Mouse (Mus musculus) adrenal gland, adult 8-10 months (tissue): ENCODE results near the gene Nus1. TPM values are rescaled to one million over a fixed set of nuclear protein-coding genes. Genes with fewer than 3 reads are reported as not detected.

Experiments used
- DNase-seq: peaks from one replicate; pipeline ENCODE4 v3.0.0; 2022
- total RNA-seq, 4 experiments: library from RNA; stranded (reverse); gene quantifications; 2 replicates each; pipeline ENCODE4 v1.2.4; 2022

Gene Nus1
- total RNA-seq, result 10 to 100 TPM; 49.7 to 56.1 (median 52.5) TPM

DNA sequence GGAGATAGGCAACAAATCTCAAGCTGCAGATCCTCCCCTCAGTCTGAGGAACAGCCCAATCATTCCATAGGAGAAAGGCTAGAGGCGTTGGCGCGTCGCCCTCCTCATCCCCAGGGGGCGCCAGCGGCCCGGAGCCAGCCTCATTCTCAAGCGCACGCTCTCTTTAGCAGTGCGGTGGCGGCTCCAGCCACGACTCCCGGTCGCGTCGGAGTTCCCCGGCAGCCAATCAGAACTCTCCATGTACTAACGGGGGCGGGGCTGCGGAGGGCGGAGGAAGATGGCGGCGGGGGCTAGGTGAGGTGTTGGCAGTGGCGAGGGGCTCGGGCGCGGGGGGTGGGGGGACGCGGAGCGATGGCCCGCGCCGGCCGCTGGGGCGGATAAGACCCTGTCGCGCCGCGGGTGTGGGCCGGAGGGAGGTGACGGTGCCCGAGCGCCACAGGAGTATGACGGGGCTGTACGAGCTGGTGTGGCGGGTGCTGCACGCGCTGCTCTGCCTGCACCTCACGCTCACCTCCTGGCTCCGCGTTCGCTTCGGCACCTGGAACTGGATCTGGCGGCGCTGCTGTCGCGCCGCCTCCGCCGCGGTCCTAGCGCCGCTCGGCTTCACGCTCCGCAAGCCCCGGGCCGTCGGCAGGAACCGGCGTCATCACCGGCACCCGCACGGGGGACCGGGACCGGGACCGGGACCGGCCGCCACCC is at the start of gene Nus1:
TSS of gene Nus1 (plus strand) at position 249 of the 699 bp plus-strand sequence.
- DNase-seq, result peak; percentile 94

DNA sequence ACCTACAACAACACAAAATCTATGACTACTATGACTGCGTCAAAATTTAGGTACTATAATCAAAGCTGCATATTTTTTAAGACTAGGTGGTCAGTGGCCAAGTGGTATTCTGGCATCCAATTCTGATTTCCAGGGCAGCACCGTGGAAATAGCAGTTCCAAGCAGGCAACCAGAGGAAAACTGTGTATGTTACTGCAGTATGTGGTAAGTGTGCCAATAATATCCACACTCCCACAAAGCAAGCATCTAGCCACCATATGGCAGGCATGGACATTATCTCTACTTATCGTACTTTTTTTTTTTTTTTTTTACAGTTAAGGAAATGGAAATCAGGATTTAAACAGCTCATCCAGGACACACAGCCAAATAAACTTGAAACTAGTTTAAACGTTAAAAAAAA is 49.0 kb upstream of the Nus1 start:
- DNase-seq, result no peak

DNA sequence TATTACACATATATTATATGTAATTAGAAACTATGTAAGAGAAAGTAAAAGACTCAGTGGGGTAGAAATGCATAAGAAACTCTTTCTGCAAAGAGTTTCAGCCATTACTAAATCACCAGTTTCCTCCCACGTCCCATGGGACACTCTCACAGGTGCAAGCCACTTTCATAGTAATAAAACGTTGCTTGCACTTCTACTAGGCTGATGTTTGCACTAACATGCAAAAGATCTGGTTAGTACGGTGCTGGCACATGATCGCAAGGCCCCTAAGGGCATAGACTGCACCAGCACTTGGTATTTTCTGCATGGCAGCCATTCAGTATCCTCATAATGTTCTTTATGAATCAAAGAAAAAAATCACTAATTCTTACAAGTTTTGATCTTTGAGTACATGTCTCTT is 43.5 kb upstream of the Nus1 start:
- no peak for DNase-seq

DNA sequence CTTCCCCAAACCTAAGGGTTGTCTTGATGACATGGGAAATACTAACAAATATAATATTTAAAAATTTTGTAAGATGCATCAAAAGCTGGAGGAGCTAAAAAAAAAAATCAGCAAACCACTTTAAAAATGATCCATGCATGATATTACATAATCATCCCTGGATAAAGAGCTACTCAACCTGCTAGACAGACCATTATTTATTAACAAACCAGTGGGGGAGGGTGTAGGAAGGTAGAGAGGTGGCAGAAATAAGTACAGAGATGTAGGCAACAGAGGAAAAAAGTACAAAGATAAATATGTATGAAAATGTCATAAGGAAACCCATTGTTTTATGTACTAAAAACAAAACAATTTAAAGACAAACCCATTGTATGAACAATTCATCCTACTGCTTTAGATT is 42.7 kb upstream of the Nus1 start:
- DNase-seq, result no peak

DNA sequence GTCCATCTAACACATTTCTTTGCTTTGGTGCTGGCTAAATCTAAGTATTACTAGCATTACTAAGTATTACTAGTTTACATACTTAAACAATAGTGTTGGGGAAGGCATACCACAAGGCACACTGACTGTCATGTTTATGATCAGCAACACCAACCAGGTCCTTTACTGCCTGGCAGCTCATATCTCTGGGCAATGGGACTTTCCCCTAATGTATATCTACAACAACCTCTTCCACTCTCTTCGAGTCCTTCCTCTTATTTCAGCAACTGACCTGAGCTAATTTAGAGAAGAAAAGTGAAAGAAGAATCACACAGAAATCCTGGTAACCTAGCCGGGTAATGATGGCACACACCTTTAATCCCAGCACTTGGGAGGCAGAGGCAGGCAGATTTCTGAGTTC is 40.9 kb upstream of the Nus1 start:
- no peak for DNase-seq

- DNase-seq, result no peak
Measured at GRCm38 (mm10) chr10:52377813-52378212, 39.5 kb upstream of the Nus1 start.

- no peak for DNase-seq
Measured at GRCm38 (mm10) chr10:52381321-52381801, 36.0 kb upstream of the Nus1 start.

DNA sequence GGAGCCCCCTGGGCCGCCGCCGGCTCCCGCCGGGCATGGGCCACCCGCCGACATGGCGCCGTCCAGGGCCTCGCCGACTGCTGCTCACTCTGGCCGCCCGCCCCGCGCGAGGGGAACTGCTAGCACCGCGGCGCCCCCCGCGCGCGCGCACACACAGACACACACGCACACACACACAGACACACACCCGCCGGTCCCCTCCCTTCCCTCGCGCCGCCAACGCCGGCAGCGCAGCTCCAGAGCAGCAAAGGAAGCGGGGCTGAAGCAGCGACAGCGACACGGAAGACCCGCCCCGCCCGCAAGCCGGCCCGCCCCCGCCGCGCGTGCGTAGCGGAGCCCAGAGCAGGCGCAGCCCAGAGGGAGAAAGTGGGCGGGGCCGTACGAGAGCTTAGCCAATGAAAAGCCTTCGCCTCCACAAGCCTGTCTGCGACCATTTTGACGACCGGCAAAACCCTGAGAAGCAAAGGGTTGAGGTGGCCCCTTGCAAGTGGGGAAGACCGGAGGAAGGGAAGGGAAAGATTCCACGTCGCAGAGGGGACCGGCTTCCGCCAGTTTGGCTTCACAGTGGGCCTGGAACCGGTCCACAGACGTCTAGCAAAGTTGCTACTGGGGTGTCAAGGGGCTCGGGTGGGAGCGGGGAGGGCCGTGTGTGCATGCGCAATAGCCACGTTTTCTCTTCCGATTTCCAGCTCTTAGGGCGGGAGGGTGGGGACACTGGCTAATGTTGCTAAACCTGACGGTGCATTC is 35.3 kb upstream of the Nus1 start, which contains the start of gene Gopc:
TSS of gene Gopc (minus strand) at position 280 of the 747 bp plus-strand sequence.
- DNase-seq, result peak; percentile 95

DNA sequence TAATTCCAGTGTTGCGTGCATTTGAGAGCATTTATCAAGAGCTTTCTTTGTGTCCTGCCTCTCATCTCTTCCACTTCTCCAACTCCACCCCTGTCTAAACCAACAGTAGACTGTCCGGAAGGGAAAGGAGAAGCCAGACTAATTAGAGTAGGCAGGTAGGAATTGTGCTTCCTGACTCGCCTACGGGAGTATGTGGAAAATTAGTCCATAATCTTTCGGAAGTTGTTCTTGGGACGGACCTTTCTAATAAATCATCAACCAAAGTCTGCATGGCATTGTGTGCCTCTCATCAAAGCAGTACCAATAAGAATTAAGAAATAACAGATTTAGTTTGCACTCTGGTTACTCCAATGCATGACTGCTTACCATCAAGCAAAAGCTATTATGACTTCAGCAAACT is 34.3 kb upstream of the Nus1 start:
- DNase-seq, result no peak

- DNase-seq, result no peak
Measured at GRCm38 (mm10) chr10:52383522-52383921, 33.8 kb upstream of the Nus1 start.

DNA sequence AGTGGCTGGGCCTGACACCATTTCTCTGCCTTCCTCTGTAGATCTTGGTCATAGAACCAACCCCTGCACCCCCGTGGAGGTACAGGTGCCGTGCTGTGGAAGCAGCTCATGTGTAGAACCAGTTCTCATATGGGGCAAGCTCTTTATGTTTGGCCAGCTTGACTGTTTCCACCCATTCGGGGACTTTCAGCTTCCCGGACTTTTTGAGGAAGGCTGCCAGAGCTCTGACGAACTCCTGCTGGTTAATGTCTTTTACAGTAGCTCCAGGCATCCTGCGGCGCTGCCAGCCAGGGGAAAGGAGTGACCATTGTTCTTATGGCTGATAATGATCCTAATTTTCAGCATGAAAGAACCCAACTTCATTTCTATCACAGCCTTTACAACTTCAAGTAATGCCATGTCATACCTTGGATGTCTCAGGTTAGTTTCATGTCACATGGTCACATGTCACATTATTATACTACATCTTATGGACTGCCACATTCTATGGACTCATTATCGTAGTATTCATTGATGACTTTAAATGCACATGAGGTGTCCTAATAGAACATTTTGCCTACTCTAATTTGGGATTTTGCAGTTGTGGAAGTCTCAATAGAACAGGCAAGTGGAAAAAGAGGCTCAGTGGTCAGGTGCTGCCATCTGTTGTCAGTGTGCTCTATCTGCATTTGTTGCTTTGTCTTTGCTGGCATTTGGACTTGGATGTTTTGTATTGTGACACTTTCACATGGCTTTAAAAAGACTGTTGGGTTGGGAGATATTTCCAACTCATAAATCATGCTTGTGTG is 32.3 kb upstream of the Nus1 start:
- DNase-seq, result peak; percentile 19

GRCm38 (mm10) chr10:52387192-52387591 is 30.2 kb upstream of the Nus1 start:
- no peak for DNase-seq

DNA sequence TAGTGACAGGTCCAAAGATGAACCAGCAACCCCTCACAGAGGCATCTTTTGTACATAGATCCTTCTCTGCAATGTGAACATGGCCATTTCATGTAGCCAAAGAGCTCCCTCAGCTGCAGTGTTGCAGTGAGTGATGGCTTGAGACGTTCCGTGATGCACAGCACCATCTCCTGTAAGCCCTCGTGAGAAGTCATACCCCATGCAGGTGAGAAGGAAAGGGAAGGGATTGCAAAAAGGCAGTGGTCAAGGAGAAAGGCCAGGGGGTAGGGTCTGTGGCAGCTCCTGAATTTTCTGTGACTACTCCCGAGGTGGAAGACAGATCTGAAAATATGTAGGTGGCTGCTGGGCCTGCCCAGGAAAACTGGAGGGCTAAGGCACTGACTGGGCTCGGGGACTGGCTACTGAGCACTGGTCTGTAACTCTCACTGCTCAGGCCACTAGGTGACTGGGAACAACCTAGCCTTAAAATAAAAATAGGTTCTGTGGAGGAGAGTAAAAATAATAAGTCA is 28.4 kb upstream of the Nus1 start, which contains the start of gene Nepn:
TSS of gene Nepn (plus strand) at position 51 of the 509 bp plus-strand sequence.
- DNase-seq, result no peak

DNA sequence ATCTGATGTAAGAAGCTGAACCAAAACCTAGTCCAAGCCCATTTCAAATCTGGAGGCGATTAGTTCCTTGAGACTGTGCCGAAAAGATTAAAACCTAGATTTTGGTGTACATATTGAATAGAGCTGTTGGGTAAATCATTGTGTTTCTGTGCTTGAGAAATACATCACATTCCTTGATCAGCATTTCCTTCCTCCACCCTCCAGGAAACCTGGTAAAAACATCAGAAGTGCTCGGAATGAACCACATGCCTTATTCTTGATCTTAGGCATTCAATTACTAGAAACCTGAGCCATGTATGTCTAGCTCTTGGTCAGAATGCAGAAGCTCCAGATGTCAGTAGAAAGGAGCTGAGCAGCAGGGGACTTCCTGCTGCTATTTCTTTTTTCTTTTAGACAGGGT is 27.9 kb upstream of the Nus1 start:
- DNase-seq, result no peak

GRCm38 (mm10) chr10:52391208-52391607 is 26.1 kb upstream of the Nus1 start:
- DNase-seq, result no peak

GRCm38 (mm10) chr10:52396647-52397046 is 20.7 kb upstream of the Nus1 start:
- DNase-seq, result no peak

GRCm38 (mm10) chr10:52398715-52399114 is 18.6 kb upstream of the Nus1 start:
- no peak for DNase-seq

DNA sequence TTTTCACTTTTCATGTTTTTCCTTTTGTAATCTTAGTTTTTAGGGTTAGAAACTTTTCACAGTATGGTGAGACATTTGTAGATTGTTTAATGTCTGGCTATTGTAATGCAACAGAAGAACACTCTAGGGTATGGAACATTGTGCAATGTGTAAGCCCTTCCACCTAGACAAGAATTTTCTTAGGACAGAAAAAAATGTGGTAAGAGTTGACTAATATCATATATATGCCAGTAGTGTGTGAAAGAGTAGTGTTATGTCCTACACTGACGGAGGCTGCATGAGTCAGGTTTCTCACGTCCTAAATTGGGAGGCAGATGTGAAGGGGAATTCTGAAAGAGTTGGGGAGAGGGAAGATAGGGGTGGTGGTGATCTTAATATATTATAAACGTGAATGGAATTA is 17.6 kb upstream of the Nus1 start:
- no peak for DNase-seq

GRCm38 (mm10) chr10:52405160-52405559 is 12.2 kb upstream of the Nus1 start:
- no peak for DNase-seq

GRCm38 (mm10) chr10:52407526-52407925 is 9.8 kb upstream of the Nus1 start:
- no peak for DNase-seq

GRCm38 (mm10) chr10:52415020-52415419 is 2.3 kb upstream of the Nus1 start:
- DNase-seq, result no peak

GRCm38 (mm10) chr10:52416458-52416857 is 889 bp upstream of the Nus1 start:
- DNase-seq, result no peak
